Mouse (Mus musculus) bone marrow, adult 2 months (tissue): Measurements from ENCODE around the gene Fap.

ENCODE experiments used
- CTCF ChIP-seq: fragments of 200-500 bp; IDR thresholded peaks from 2 replicates; pipeline ENCODE4 v1.5.1; 2011; ENCODE audit warnings: low read length, control low read depth; ENCODE audit not compliant: control insufficient read depth, insufficient read depth
- POLR2A ChIP-seq: fragments of 200-500 bp; IDR thresholded peaks from 2 replicates; pipeline ENCODE4 v1.6.1; 2011; ENCODE audit warnings: low read depth, mild to moderate bottlenecking, control low read depth, low read length, borderline replicate concordance; ENCODE audit not compliant: control insufficient read depth

DNA sequence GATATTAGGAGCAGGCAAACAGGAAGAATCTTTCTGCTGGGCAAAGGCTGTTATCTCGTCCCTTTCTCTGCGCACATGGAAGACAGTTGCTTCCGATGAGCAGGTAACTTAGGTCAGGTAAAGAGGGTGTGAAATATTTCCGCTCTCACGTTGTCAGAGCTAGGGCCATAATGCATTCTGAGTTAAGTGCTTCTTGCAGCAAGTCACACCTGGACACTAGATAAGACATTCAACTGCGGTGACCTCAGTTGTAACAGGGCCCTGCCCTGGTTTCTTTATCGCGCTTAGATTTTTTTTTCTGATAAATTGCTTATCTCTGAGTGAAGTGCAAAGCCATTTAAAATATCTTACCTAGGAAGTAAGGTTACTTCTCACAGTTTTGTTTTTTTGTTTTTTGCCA lies 38.4 kb downstream of the Fap start:
- TF ChIP-seq CTCF (no peak), POLR2A (no peak)
